Mouse (Mus musculus) heart, adult 8-10 months (tissue): ENCODE results near the gene Chd2. TPM values are rescaled to one million over a fixed set of nuclear protein-coding genes. Genes with fewer than 3 reads are reported as not detected.

Source experiments
- DNase-seq: peaks from one replicate; pipeline ENCODE4 v3.0.0; 2022; ENCODE audit warnings: low spot score
- total RNA-seq, 4 experiments: library from RNA; stranded (reverse); gene quantifications; 2 replicates each; pipeline ENCODE4 v1.2.4; 2022

Chd2 gene
- total RNA-seq, 4 experiments from 2014 or later = 37.2 to 45.8 (median 39.8) TPM

DNA sequence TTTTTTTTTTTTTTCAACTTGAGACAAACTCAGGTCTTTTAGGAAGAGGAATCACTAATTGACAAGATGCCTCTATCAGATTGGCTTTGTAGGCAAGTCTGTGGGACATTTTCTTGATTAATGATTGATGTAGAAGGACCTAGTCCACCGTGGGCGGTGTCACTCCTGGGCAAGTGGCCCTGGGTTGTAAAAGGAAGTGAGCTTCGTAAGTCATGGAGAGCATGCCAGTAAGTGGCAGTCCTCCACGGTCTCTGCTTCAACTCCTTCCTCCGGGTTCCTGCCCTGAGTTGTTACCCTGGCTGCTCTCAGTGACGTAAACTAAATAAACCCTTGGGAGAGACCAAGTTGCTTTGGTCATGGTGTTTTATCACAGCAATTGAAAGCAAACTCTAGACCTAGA lies 22.5 kb upstream of the Chd2 start:
- DNase-seq = no peak

DNA sequence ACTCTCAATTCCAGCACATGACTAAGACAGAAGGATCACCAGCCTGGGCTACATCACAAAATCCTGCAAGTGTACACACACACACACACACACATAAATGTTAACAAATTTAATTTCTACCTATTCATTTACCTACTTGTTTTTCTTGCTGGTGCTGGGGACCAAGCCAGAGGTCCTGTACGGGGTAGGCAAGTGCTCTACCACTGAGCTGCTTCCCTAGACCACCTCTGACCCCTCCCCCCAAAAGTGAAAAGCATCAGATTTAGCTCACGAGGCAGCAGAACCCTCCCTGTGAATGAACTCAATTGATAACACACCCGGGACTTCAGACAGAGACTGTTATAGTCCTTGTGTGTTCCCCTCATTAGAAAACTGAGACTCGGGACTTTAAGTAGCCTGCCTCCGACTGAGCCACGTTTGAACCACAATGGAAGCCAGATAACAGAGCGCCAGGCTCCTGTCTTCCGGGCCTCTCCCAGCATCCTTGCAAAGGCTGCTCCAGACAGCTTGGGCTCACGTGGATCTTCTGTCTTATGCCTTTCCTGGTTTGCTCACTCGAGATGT lies 19.9 kb upstream of the Chd2 start:
- DNase-seq = no peak

DNA sequence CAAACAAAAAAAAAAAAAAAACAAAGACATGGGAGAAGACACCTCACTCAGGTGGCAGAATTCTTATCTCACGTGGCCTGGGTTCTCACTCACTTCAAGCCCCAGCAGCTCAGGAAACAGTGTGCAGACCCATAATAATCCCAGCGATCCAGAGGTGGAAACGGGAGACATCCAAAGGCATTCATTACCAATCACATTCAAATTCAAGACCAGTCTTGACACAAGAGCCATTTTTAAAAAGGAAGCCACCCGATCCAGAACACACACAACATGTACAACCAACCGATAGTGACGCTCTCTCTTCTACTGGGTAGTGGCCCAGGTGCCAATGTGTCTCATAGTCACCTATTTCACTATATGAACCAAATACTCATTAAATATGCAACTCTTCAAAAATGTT lies 19.2 kb upstream of the Chd2 start:
- no peak for DNase-seq

DNA sequence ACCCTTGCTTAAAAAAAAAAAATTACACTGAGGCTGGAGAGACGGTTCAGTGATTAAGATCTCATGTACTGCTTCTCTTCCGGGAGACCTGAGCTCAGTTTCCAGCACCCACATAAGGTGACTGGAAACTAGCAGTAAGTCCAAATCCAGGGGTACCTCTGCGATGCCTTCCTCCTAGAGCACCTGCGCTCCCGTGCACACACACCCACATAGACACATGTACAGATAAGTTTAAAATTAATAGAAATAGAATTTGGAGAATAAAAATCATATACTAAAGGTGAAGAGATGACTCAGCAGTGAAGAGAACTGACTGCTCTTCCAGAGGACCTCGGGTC lies 18.2 kb upstream of the Chd2 start:
- no peak for DNase-seq

DNA sequence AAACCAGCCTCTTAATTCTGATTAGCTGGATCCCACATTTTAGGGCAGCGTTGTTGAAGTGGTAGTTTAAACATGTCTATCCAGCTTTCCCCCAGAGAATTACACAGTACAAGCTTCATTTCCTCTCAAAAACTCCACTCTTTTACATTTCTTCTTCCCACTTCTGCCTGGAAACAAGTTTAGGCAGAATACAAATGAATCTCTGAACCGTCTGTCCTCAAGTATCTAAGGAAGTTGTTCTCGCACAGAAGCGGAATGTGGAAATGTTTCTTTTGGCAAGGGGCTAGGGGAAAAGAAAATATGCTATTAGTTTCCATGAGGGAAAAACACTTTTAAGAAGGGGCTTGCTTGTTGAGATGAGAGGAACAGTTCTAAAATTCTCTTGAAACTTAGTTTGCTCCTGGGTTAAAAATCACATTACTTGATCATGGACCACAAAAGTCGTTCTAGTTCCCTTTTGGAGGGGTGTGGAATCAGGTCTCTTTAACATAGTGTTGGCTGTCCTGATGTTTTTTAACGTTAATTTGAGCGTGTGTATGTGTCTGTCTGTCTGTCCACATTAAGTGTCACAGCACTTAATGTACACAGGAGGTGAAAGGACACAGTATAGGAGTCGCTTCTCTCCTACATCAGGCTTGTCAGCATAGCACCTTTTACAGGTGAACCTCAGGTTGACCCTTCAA lies 17.7 kb upstream of the Chd2 start:
- peak; percentile 76 for DNase-seq

DNA sequence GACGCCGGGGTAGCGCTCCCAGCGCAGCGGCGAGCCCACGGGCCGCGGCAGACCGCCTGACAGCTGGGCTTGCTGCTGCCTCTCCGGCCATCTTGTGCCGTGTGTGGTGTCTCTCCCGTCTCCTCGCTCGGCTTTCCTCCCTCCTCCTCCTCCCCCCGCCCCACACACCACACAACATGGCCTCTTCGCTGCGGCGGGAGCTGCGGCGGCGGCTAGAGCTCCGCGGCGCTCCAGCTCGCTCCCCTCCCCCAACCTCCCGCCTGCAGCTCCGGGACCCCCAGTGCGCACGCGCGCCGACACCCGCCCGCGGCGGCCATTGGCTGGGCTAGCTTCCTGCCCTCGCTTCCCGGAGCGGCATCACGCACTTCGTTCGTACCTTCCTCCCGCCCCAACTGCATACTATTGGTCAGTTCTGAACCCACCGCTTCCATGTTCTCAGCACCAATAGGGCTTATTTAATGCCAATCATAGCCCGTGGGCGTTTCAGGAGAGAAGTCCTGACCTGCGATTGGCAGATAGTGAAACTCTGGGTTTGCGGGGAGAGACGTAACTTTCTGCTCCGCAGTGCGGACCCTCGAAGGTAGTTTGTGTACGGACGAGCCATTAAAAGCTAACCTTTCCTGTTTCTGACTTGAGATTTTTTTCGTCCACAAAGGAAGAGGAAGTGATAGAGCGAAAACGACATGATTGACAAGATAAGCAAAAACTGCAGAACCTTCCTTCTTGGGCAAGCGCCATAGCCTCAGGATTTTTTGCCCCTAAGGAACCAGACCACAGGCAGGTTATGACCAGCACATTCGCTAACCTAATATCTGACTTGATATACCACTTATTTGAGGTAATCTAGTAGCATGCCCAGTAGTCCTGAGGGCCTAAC lies 16.9 kb upstream of the Chd2 start:
- peak; percentile 100 for DNase-seq

DNA sequence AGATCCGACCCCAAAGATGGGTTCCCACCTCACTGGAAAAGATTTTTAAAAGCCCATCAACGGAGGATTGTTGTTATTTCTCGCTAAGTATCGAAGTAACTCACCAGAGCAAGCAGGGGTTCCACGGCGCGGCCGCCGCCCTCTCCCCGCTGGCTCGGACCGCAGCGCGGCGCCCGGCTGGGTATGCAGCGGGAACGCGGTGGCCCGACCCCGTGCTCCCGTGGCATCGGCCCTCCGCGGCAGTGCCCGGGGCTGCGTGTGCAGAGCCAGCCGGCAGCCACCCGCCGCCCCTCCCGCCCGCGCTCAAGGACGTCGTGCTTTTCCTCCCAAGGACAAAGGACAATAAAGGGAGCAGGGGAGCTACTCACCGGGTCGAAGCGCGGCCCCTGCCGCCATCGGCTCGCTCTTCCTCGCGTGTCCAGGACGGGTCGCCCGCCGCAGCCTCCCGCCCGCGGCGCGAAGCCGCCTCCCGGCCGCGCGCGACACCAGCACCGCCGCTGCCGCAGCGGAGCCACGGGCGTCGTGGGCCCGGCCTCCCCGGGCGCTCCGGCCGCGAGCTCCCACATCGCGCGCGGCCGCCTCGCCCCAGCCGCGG lies 16.1 kb upstream of the Chd2 start:
- DNase-seq = no peak

DNA sequence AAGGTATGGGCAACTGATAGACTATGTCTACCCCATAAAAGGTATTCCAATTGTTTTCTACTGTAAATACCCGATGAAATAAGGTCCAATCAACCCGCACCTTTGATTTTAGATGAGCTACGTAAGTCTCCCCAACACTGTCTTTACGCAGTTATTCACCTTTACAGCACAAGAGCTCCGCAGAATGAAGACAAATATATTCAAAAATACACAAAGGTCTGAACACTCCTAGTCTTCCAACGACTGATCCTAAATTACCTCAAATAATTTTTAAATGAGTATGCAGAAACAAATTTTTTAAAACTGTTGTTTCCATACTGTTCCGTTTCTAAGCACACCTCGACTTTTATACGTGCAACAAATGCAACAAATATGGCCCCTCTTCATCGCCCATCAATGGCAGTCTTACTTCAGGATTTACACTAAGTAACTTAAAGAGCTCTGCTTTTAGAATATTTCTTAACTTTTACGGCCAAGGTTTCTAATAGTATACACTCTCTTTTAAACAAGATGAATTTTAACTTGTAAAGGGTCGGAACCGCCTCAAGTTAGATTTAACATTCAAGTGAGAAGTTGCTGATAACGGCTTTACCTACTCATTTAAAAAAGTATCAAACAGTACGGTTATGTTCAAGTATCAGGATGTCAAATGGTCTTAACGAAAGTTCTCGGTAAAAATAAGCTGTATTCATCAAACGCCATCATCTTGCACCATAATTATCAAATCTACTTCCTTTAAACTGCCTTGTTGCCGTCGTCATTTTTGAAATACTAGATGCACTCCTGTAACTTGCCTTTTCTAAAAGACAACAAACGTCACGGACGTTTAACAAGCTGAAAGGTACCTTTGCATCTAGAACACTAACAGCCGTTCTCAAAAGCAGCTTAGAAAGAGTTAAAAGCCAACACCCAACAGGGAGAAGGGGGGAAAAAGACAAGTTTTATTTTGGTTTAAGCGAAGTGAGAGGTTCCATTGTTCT lies 15.3 kb upstream of the Chd2 start:
- no peak for DNase-seq

DNA sequence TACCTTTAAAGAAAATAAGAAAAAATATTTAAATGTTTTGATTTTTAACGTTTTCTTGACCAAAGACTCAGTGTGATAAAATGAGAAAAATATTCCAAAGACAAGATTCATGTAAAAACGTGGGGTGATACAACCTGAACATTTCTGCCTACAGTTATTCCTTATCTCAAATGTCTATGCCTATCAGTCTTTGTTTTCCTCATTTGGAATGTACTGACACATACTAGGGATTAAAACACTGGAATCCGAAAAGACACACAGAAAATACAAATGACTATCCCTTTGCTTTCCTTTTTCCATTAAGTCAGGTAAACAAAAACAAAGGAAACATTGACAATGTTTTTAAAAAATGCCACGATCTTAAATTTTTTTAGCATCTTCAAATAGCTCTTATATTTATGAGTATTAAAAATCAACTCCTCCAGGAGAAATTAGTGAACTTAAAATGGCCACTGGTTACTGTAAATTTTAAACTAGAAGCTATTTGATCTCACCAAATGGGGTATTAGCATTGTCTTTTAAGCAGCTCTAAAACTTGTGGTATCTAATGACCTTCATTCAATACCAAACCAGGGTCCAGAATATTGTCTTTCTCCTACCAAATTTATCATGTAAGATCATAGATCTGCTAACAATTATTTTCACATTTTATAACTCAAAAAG lies 14.4 kb upstream of the Chd2 start:
- no peak for DNase-seq

DNA sequence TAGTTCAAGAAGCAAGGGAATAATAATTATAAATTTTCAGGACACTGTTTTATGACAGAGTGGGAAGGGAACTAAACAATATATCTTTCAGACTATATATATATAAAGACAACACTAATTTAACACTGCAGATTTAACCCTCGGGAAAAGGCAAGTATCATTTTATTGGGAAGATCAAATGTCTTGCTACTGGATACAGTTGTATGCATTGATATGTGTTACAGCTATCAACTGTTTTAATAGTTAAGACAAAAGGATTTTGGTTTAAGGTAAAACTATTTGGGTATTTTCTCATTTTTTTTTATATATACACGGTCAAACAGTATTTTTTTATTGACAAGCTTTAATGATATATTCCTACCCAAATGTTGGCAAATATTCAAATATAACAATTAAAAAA lies 13.2 kb upstream of the Chd2 start:
- DNase-seq = no peak

DNA sequence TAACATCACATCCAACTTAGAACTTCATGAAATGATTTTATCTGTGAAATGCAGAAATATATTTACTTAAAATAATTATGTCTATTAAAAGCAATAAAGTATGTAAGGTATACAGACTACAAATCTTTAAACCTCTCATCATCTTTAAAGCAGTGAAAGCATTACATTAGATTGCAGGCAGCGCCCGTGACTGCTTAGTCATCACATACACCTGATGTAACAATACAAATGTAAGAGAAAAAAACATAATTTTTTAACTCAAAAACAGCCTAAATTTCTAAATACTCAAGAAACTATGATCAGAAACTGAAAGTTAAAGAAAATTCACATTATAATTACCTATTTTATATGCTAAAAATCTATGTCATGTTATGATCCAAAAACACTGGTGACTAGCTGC lies 11.5 kb upstream of the Chd2 start:
- no peak for DNase-seq

DNA sequence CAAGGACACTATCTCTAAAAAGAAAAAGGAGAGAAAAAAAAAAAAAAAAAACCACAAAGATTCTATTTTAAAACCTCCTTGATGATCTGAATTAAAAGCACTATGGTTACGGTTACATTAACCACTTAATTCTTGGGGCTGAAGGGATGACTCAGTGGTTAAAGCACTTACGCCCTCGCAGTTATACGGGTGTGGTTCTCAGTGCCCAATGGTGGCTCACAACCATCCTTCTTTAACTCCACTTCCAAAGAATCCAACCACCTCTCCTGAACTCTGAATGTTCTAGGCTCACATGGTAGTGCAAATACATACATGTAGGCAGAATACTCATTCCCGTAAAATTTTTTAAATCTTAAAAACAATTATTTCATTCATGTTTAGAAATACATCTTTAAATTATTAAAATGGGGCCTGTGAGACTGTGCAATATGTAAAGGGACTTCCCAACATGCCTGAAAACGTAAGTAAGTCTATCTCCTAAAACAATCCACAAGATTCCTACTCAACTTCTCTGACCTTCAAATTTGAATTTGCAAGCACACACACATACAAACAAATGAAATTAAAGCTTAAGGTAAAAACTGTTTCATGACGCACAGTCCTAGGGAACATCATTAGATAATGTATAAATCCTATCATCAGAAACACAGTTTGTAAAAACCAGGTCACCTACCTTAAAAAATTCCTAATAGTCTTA lies 10.6 kb upstream of the Chd2 start:
- no peak for DNase-seq

DNA sequence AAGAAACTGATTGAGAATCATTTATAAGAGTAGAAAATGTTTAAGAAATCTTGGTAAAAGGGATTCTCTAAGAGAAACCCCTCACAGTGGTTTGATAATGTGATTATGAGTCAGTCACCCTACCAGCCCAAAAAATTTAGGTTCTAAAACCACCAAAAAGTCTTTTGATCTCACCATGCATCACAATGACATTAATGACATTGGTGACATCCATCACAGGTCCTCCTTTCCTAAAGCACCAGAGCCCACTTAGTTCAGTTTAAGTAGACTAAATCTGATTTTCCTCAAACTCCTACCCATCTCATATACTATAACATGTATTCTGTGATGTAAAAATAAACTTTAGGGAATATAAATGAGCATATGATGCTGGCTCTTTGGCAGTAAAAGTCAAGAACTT lies 9.7 kb upstream of the Chd2 start:
- DNase-seq = no peak

DNA sequence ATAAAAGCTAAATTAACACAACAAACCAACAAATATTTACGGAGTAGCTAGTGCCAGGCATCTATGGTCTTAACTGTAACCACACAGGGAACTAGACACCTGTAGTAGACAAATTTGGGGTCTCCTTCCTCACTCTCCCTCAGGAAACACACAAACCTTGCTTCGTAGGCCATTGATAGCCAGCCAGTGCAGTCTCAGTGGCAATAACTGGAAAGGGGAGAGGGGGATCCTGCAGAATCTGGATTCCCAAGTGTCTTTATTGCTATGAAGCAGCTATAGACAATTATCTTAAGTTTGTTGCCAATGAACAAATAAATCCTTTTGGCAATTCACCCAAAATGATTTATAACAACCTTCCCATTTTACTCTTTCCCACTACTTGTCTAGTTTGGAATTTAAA lies 6.4 kb upstream of the Chd2 start:
- DNase-seq = no peak

DNA sequence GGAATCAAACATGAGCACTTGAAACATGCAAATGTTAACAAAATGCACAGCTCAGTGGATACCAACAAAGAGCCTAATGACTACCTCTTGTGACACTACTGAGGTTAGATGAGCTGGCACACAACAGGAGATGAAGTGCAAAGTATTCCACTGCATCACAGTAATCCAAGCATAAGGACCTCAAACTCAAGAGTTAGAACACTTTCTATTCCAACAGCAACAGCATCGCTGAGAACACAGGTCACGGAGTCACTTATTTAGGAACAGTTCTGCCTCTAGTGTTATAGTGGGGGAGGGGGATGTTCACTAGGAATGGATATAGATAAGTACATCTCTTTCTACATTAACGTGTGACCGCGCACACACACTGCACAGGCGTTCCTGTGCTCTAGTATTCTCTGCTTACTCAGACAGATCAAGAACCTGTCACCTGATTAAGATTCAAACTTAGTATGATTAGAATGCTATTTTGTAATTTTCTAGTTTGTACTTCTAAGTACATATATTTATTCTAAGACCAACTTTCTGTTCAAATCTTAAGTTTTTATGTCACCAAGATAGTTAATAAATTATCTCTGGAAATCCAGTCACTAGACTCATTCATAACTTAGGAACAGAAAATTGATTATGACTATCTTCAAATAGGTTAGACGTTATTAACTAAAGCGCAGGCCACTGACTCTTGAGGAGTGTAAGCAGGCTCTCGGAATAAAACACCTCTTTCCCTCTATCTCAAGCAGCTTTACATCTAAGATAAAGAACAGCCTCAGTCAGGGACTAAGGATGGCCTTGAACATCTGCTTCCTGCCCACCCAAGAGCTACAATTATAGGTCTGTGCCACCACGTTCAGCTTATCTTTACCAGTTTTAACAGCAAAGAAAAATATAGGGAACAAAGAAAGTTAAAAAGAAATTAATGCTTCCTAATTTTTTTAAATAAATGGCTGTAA lies 5.2 kb upstream of the Chd2 start:
- no peak for DNase-seq

DNA sequence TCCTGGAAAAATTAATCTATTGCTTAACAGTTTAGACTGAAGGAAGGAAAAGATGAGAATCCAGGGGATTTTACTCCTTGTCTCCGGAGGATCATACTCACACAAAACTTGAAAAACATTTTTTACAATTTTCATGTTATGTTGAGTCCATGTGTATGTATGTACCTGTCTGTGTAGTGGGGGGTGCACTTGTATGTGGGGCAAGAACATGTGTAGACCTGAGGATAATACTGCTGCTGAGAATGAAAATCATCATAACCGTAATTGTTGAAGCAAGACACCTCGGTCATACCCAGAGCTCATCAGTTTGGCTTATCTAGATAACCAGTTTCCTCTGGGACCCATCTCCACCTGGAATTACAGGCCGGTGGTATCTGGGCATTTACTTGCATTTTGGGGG lies 3.4 kb upstream of the Chd2 start:
- DNase-seq = no peak

DNA sequence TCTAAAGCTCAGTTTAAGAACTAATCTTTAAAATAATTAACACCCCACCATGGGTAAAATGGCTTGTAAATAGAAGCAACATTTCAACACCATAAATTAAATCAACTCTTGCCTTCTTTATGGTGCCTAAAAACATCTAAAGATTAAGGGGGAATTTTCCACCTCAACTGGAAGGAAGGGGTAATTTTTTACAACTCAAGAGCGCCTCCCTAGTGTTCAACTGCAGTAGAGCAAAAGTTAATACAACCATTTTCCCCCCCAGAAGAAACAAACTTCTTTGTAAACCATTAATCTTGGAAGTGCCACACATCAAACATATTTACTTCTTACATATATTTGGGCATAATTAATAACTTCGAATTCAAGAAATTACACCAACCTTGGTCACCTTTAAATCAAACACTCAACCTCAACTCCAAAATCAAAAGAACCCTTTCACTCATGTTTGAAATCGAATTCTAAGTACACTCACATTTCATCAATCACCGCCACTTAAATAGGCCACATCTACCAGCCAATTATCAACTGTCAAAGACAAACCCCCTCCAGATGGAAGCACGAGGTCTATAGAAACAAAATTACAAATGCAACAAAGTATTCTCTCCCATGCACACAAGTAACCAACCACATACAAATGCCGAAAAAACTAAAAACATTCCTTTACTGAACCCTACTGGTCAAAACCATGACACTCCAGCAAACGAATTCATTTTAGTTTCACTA lies 662 bp upstream of the Chd2 start:
- DNase-seq = no peak

DNA sequence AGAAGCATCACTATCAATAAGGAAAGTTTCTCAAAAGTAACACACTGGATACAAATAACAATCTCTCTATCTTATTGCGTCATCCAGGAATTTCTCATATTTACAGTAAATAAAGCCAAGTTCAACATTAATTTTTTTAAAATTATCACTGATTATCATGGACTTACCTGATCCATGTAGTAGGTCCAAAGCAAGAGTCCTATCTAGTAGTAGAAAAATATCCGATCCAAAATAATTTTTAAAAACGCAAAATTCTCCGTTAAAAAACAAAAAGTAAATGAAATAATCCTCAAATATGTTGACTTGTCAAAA lies 595 bp downstream of the Chd2 start:
- DNase-seq = no peak
